ENCODE assay signal across 8 mouse cellular contexts in the genomic region with DNA sequence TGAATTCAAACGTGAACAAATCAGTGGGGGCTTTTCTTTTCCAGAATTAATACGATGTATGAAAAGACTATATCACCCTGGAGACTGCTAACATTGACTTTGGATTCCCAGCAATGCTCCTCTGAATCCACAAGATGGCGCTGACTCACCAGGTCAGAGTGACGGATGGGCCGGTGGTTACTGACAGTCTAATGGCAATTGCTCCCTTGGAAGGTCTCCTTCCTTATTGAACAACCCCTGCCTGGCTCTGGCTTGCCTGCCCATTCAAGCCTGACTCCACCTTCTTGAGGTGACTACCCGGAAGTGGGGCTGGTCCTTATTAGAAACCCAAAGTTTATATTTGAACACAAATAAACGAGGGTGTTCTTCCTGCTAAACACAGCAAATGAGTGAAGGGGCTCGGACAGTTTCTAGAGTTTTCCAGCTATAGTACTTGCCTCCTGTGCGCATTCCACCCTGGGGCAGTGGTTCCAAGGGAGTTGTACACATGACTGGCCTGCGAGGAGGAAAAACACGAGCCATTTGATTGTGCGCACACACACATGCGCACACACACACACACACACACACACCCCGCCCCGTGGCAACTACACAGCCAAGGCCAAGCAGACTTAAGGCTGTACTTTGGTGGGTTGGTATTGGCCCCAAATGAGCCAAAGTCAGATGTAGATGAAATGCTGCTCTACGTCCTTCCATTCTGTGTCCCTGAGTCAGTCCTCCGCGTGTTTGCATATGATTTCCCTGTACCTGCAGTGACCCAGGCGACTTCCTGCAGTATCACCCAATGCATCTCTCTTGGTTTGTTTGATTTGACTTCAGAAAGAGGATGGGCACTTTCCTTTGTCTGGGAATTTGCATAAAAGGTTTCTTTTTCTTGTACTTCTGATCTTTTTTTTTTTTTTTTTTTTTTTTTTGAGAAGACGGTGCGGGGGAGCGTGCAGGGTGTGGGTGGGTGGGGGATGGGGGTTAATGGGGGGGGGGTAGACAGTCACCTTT. TPM values are rescaled to one million over a fixed set of nuclear protein-coding genes. Genes with fewer than 3 reads are reported as not detected.
DNase-seq lines count a peak whose midpoint lies in the region; ATAC-seq and TF ChIP-seq lines count a peak whose summit lies in the region.

No protein-coding gene starts in this region.

- WGBS in midbrain, embryonic 10.5 days = 66% methylated on average over 22 of the region's 22 CpGs
- WGBS in midbrain, embryonic 16.5 days = 65% methylated on average over 22 of the region's 22 CpGs
- 57% methylated on average over 22 of the region's 22 CpGs for WGBS in liver, embryonic 14.5 days (ENCODE audit: insufficient replicate concordance)
- WGBS in neural tube, embryonic 12.5 days = 64% methylated on average over 22 of the region's 22 CpGs

- no peak overlapping the region for H3K4me3 ChIP-seq in midbrain, embryonic 10.5 days
- no peak overlapping the region for H3K4me3 ChIP-seq in midbrain, embryonic 16.5 days (ENCODE audit: low read depth, low read length)
- no peak overlapping the region for H3K4me3 ChIP-seq in liver, embryonic 14.5 days (ENCODE audit: insufficient read depth in 1 of 2, low read depth in 2 of 2, low read length in 2 of 2)
- no peak overlapping the region for H3K4me3 ChIP-seq in neural tube, embryonic 12.5 days

- H3K4me1 ChIP-seq in midbrain, embryonic 10.5 days = 0 out of 2 replicates have a peak, but pooled peaks cover 3% of the 10 kb centered on the region
- no peaks in the 10 kb centered on the region for H3K4me1 ChIP-seq in midbrain, embryonic 16.5 days (ENCODE audit: control insufficient read depth, insufficient read depth, low read length)
- H3K4me1 ChIP-seq in liver, embryonic 14.5 days (replicated peaks; ENCODE audit: control insufficient read depth in 2 of 2, insufficient read depth in 2 of 2, low read length in 1 of 2) = no peaks in the 10 kb centered on the region
- H3K4me1 ChIP-seq in neural tube, embryonic 12.5 days = no peaks in the 10 kb centered on the region

- peak; percentile 54 for DNase-seq in midbrain, embryonic 10.5 days (ENCODE audit: low spot score)
- DNase-seq in adrenal gland, postnatal 10 days = peak; percentile 62
- peak; percentile 62 for DNase-seq in kidney, adult 11 months
- peak in 1 of 3 experiments; percentile 37 for DNase-seq in liver, embryonic 14.5 days (ENCODE audit: low read depth in 3 of 3, low spot score in 3 of 3)
- DNase-seq in thymus, postnatal 4 days = peak; percentile 58

- H3K9ac ChIP-seq in midbrain, embryonic 16.5 days (ENCODE audit: low read depth, low read length) = no peak overlapping the region
- no peak overlapping the region for H3K9ac ChIP-seq in liver, embryonic 14.5 days (replicated peaks)
- H3K9ac ChIP-seq in neural tube, embryonic 12.5 days = no peak overlapping the region

- peaks cover 10% of the 10 kb centered on the region; the same call in 1 of the 2 replicates for H3K9me3 ChIP-seq in midbrain, embryonic 10.5 days (replicated peaks)
- H3K9me3 ChIP-seq in midbrain, embryonic 16.5 days (replicated peaks; ENCODE audit: control insufficient read depth, low read length, poor library complexity, severe bottlenecking) = no peaks in the 10 kb centered on the region
- no peaks in the 10 kb centered on the region for H3K9me3 ChIP-seq in liver, embryonic 14.5 days (ENCODE audit: control insufficient read depth, low read length)
- H3K9me3 ChIP-seq in neural tube, embryonic 12.5 days = no peaks in the 10 kb centered on the region; the same call in 1 of the 2 replicates

- peaks cover 12% of the 10 kb centered on the region for H3K36me3 ChIP-seq in midbrain, embryonic 10.5 days
- no peaks in the 10 kb centered on the region for H3K36me3 ChIP-seq in midbrain, embryonic 16.5 days (ENCODE audit: control insufficient read depth, insufficient read depth, low read length)
- peaks cover 11% of the 10 kb centered on the region for H3K36me3 ChIP-seq in liver, embryonic 14.5 days (replicated peaks; ENCODE audit: control insufficient read depth, insufficient read depth, low read depth)
- H3K36me3 ChIP-seq in neural tube, embryonic 12.5 days = peaks cover 5% of the 10 kb centered on the region

- peak; percentile 88 for TF ChIP-seq CTCF in liver, embryonic 14.5 days (IDR thresholded peaks at IDR 0.05; ENCODE audit: low read depth)

- ATAC-seq in midbrain, embryonic 16.5 days = no peak
- peak; percentile 86 for ATAC-seq in erythroblast, adult 5-6 weeks (replicated peaks; ENCODE audit: low FRiP score, poor library complexity, severe bottlenecking)
- no peak for ATAC-seq in liver, embryonic 14.5 days (ENCODE audit: insufficient read depth)
- 0 out of 2 replicates have a peak, but pooled peaks have one; percentile 41 for ATAC-seq in neural tube, embryonic 12.5 days (ENCODE audit: low FRiP score, low read depth)

- no peak overlapping the region for H3K27ac ChIP-seq in midbrain, embryonic 10.5 days (replicated peaks)
- H3K27ac ChIP-seq in midbrain, embryonic 16.5 days (ENCODE audit: low read length) = no peak overlapping the region
- no peak overlapping the region for H3K27ac ChIP-seq in liver, embryonic 14.5 days
- H3K27ac ChIP-seq in neural tube, embryonic 12.5 days = no peak overlapping the region

- TF ChIP-seq EP300 in liver, embryonic 14.5 days (IDR thresholded peaks at IDR 0.05; ENCODE audit: low read depth) = no peak

- no peaks in the 10 kb centered on the region for H3K27me3 ChIP-seq in midbrain, embryonic 10.5 days (ENCODE audit: low read depth, poor library complexity, severe bottlenecking)
- H3K27me3 ChIP-seq in midbrain, embryonic 16.5 days (ENCODE audit: control insufficient read depth, insufficient read depth, low read depth, low read length) = no peaks in the 10 kb centered on the region
- H3K27me3 ChIP-seq in liver, embryonic 14.5 days (ENCODE audit: control insufficient read depth, insufficient read depth, low read length) = no peaks in the 10 kb centered on the region
- no peaks in the 10 kb centered on the region for H3K27me3 ChIP-seq in neural tube, embryonic 12.5 days (replicated peaks)

- H3K4me2 ChIP-seq in midbrain, embryonic 16.5 days (ENCODE audit: low read length) = no peak overlapping the region
- H3K4me2 ChIP-seq in liver, embryonic 14.5 days (ENCODE audit: low read depth) = no peak overlapping the region
- no peak overlapping the region for H3K4me2 ChIP-seq in neural tube, embryonic 12.5 days (replicated peaks)

RNA-seq across cellular contexts. Expression of a gene that starts 15.4 kb away (rescaled TPM):
- polyA plus RNA-seq in midbrain, embryonic 10.5 days (2016; fragmentation: Nextera tagmentation; extraction: Ambion mirVana) = 48.9 and 56.8 TPM in 2 replicates
- polyA plus RNA-seq in midbrain, embryonic 16.5 days (2015; fragmentation: Nextera tagmentation; extraction: Ambion mirVana) = 27.7 and 30.7 TPM in 2 replicates
- 100 to 1,000 TPM in 1 of 2 experiments, 10 to 100 TPM in 1; 83.1 to 108 TPM for total RNA-seq in adrenal gland, postnatal 10 days (2021)
- 37.1 and 44.3 TPM in 2 replicates for total RNA-seq in erythroblast, adult 5-6 weeks (2015; ENCODE audit: low replicate concordance)
- total RNA-seq in erythroblast, adult 5-6 weeks (2017; ENCODE audit: low replicate concordance) = 72.2 and 83.8 TPM in 2 replicates
- polyA plus RNA-seq in liver, embryonic 14.5 days (2012; rRNA removed) = 21.3 and 26.9 TPM in 2 replicates
- polyA plus RNA-seq in liver, embryonic 14.5 days (2014; fragmentation: Nextera tagmentation; extraction: Ambion mirVana) = 33.4 and 40.5 TPM in 2 replicates
- polyA plus RNA-seq in neural tube, embryonic 12.5 days (2016; fragmentation: Nextera tagmentation; extraction: Ambion mirVana) = 43.3 and 45.8 TPM in 2 replicates

RNA-seq across cellular contexts. Expression of a gene that starts 17.7 kb away (rescaled TPM):
- polyA plus RNA-seq in midbrain, embryonic 10.5 days (2016; fragmentation: Nextera tagmentation; extraction: Ambion mirVana) = 12.5 and 15.7 TPM in 2 replicates
- polyA plus RNA-seq in midbrain, embryonic 16.5 days (2015; fragmentation: Nextera tagmentation; extraction: Ambion mirVana) = 17.3 and 22.2 TPM in 2 replicates
- 10 to 100 TPM; 16.9 to 21.7 TPM for total RNA-seq in adrenal gland, postnatal 10 days (2021)
- 0.63 TPM in 1 of 2 replicates, not detected in the other for total RNA-seq in erythroblast, adult 5-6 weeks (2015; ENCODE audit: low replicate concordance)
- 0.68 and 0.98 TPM in 2 replicates for total RNA-seq in erythroblast, adult 5-6 weeks (2017; ENCODE audit: low replicate concordance)
- 2.1 and 2.3 TPM in 2 replicates for polyA plus RNA-seq in liver, embryonic 14.5 days (2012; rRNA removed)
- 0.81 and 1.3 TPM in 2 replicates for polyA plus RNA-seq in liver, embryonic 14.5 days (2014; fragmentation: Nextera tagmentation; extraction: Ambion mirVana)
- 28.4 and 29.4 TPM in 2 replicates for polyA plus RNA-seq in neural tube, embryonic 12.5 days (2016; fragmentation: Nextera tagmentation; extraction: Ambion mirVana)

Comparison
In these comparisons a context has a peak if more than half of its experiments do, and no peak if none do; other contexts are left out.
1. ATAC-seq: peak in erythroblast, adult 5-6 weeks (single experiment) and neural tube, embryonic 12.5 days (single experiment); none in midbrain, embryonic 16.5 days (single experiment) and liver, embryonic 14.5 days (single experiment).